Mouse (Mus musculus) cortical plate, adult 2 months (tissue): ENCODE results near the gene Cic. TPM values are rescaled to one million over a fixed set of nuclear protein-coding genes. Genes with fewer than 3 reads are reported as not detected.

Source experiments
- H3K27ac ChIP-seq: fragments of 200-500 bp; 2 replicates; pipeline ENCODE4 v1.5.1; 2012; ENCODE audit warnings: low read length, control low read depth, inconsistent platforms; ENCODE audit not compliant: insufficient read depth
- H3K4me1 ChIP-seq: fragments of 200-500 bp; 2 replicates; pipeline ENCODE4 v1.6.1; 2011; ENCODE audit warnings: low read length; ENCODE audit not compliant: control insufficient read depth, insufficient read depth
- H3K4me3 ChIP-seq: fragments of 200-500 bp; 2 replicates; pipeline ENCODE4 v1.5.1; 2011; ENCODE audit warnings: mild to moderate bottlenecking, low read length, control low read depth; ENCODE audit not compliant: insufficient read depth
- CTCF ChIP-seq: fragments of 200-500 bp; IDR thresholded peaks from 2 replicates; pipeline ENCODE4 v1.5.1; 2011; ENCODE audit warnings: mild to moderate bottlenecking, control low read depth, low read length; ENCODE audit not compliant: insufficient read depth; ENCODE audit errors: extremely low read depth
- POLR2A ChIP-seq: fragments of 200-500 bp; IDR thresholded peaks from 2 replicates; pipeline ENCODE4 v1.6.1; 2011; ENCODE audit warnings: mild to moderate bottlenecking, low read length, control low read depth; ENCODE audit not compliant: insufficient read depth; ENCODE audit errors: extremely low read depth
- polyA plus RNA-seq: library from polyadenylated mRNA; depleted of rRNA; stranded (reverse); fragments of >200 nt; gene quantifications from 2 replicates; pipeline ENCODE4 v1.2.3, GENCODE M21; 2012

Cic gene
- polyA plus RNA-seq, 1 experiment, result 89.6 TPM

DNA sequence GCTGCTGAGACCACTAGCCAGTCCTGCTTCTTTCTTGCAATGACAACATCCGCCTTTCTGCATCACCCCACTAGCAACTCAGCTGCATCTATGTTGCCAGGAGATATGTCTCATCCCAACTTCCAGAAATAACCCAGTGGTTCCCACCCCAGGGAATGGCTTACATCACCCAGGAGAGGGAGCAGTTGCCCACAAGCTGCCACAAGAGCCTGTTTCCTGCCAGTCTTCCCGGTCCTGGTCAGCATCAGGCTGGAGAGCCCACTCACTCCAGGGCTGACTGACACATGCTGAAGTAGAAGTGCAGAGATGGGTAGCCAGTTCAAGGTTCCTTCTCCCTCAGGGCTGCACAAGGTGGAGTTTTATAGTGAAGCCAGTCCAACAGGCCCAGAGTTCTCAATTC is 26.4 kb upstream of the Cic start:
- H3K4me3 ChIP-seq, result no peak overlapping the region
- peaks cover 6% of the 10 kb centered on the region; the same call in 1 of the 2 replicates for H3K4me1 ChIP-seq
- H3K27ac ChIP-seq, result peak overlapping the region; percentile 11; the same call in 1 of the 2 replicates
- TF ChIP-seq CTCF (peak; percentile 78), POLR2A (no peak)

DNA sequence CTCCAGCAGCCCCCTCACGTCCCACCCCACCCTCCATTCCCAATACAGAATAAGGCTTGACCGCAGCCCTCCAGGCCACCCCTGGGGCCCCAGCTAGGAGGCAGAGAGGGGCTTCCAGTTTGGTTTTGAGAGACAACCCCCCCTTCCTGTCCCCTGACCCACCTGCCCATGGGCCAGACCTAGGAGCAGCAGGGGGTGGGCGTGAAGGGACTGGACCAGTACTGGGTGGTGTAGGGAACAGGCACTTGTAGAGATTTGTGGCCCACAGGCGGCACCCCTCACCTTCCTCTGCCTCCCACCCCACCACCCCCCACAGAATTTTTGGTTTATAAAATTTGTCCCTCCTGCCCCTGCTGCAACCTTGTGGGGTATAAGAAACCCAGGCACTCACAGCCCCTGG is 24.1 kb upstream of the Cic start:
- no peak overlapping the region for H3K27ac ChIP-seq
- TF ChIP-seq POLR2A (no peak), CTCF (no peak)
- H3K4me1 ChIP-seq, result peaks cover 5% of the 10 kb centered on the region; the same call in 1 of the 2 replicates
- H3K4me3 ChIP-seq, result no peak overlapping the region

DNA sequence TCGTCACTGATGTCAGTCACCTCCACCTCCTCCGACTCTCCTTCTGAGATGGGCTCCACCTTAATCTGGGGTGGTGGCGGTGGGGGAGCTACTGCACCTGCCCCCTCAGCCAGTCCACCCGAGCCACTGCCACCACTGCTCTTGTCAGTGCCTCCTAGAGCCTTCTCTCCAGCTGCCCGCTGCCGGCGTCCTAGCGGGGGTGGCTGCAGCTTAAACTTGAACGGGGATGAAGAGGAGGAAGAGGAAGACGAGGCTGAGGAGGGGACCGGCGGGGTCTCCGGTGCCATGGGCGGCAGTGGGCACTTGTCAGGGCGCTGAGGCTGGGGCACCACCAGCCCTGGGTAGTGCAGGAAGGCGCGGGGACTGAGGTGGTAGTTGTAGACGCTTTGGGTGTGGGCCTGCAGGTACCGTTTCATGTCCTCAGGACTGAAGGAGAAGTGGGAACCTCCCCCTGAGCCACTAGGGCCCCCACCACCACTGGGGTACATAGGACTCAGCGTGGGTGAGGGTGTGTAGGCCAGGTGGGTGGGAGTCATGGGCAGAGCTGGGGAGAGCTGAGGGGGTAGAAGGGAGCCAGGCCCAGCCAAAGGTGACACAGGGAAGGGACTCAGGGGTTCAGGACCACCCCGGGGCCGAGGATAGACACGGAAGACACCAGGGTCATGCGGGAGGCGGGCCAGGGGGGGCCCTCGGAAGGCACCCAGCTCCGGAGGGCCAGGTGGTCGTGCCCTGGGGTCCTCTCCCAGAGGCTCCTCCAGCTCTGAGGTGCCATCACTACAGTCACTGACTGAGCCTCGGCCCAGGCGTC is 22.7 kb upstream of the Cic start:
- Histone ChIP-seq H3K4me3 (no peak overlapping the region), H3K27ac (peak overlapping the region; percentile 97), H3K4me1 (peaks cover 5% of the 10 kb centered on the region; the same call in 1 of the 2 replicates)
- no peak for TF ChIP-seq POLR2A
- no peak for TF ChIP-seq CTCF

DNA sequence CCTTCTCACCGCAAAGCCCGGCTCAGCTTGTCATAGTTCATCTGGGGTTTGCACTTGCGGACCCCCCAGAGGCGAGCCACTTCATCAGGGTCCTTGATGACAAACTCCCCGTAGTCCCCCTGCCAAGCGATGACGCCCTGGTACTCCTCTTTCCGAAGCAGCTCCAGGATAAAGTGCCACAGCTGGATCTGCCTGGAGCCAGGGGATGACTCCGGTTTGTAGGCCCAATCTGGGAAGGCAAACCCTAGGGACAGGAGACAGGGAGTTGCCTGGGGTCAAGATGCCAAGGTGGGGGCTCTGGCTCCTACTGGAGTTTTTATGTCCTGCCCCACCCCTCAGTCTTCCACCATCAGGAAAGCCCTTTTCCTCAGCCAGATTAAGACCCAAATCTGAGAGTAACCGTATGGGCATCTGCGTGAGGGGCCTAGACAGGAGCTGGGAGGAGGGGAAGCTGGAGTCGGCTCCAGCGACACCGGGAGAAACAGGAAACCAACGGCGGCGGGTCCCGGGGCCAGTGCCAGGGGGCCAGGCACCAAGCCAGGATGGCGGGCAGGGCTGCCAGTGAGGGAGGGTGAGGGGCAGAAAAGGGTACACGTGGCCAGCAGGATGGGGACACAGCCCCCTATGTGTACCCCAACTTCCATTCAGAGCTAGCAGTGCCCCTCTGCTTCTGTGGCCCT is 21.3 kb upstream of the Cic start:
- peak overlapping the region; percentile 94 for H3K4me3 ChIP-seq
- H3K27ac ChIP-seq, result peak overlapping the region; percentile 97
- H3K4me1 ChIP-seq, result peaks cover 5% of the 10 kb centered on the region; the same call in 1 of the 2 replicates
- TF ChIP-seq CTCF (no peak), POLR2A (no peak)

DNA sequence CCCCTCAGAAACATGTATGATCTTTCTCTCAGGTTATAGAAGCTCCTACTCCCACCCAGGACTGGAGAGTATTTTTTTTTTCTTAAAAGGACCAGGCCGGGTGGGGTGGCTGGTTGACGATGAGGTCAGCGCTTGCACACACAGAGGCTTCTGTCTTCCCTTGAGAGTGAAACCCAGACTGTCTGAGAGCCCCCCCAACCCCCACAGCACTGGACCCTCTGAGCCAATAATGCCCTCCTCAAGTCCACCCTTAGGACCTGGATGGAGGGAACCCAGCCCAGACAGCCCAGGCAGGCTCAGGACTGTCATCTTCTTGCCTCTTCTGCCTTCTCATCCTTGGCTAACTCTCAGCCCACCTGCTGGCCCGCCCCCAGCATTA is 20.8 kb upstream of the Cic start:
- Histone ChIP-seq H3K4me1 (peaks cover 8% of the 10 kb centered on the region; the same call in 1 of the 2 replicates), H3K4me3 (peak overlapping the region; percentile 94), H3K27ac (peak overlapping the region; percentile 97)
- no peak for TF ChIP-seq POLR2A
- TF ChIP-seq CTCF, result no peak

DNA sequence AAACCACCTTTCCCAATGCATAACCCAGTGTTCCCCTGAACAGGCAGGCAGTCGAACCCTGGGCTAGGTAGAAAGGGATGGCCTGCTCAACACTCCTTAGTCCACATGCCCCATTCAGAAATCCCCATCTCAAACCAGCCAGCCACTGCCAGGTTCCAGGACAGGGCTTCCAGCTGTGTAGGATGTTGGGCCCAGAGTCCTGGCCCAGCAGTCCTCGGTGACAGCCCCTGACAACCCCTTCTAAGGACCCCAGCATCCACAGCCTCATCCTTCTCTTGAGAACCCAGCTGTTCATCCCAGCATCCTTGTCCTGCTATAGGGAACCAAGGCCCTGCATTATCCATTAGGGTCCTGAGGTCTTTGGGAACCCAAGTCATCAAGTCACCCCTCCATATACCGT is 20.0 kb upstream of the Cic start:
- Histone ChIP-seq H3K4me1 (peaks cover 10% of the 10 kb centered on the region; the same call in 1 of the 2 replicates), H3K4me3 (peak overlapping the region; percentile 94), H3K27ac (peak overlapping the region; percentile 99)
- TF ChIP-seq POLR2A (no peak), CTCF (no peak)

DNA sequence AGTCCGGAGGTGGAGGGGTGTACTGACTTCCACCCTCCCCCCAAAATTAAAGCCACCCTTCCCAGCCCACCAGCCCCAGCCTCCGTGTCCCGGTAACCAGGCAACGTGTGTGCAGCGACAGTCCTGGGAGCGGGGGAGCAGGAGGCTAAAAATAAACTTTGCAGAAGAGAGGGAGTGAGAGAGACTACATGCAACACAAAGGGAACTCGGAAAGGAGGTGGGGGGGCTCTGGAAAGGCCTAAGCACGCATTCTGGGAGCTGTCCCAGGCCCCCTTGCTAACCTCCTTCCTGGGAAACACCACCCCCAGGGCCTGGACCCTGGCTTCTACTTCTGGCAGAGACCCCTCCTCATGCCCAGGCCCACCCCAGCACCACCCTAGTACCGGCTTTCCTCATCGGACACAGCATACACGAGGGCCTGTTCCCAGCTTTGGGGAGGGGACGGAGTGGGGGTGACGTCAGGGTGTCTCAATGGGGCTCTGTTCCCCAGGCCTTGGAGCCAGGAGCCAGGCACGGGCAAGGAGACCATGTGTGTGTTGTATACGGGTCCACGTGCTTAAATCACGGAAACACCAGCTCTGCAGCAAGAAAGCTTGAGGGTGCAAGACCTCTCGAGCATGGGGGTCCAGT is 19.4 kb upstream of the Cic start:
- Histone ChIP-seq H3K4me3 (peak overlapping the region; percentile 94), H3K27ac (peak overlapping the region; percentile 99), H3K4me1 (peaks cover 9% of the 10 kb centered on the region; the same call in 1 of the 2 replicates)
- peak; percentile 22; the same call in 1 of the 2 replicates for TF ChIP-seq POLR2A
- no peak for TF ChIP-seq CTCF

DNA sequence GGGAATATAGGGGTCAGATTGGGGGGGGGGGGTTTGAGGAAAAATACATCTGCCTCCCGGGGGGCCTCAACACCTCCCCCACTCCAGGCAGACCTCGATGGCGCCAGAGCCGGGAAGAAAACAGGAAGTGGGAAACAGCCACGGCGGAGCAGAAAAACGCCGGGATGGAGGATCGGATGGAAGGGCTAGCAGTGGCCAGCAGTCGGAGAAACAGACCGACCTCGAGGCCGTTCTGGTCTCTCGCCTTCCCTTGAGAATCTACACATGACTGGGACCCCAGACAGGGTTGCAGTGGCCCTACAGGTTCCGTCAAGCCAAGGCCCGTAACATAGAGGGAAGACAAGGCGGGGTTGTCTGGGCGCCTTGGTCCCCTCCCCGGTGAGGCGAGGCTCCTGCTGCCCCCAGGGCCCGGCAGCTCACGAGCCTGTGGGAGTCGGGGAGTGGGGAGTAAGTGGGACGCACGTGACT is 18.6 kb upstream of the Cic start:
- Histone ChIP-seq H3K4me1 (peaks cover 9% of the 10 kb centered on the region; the same call in 1 of the 2 replicates), H3K27ac (peak overlapping the region; percentile 99), H3K4me3 (peak overlapping the region; percentile 94)
- TF ChIP-seq CTCF (no peak), POLR2A (no peak)

DNA sequence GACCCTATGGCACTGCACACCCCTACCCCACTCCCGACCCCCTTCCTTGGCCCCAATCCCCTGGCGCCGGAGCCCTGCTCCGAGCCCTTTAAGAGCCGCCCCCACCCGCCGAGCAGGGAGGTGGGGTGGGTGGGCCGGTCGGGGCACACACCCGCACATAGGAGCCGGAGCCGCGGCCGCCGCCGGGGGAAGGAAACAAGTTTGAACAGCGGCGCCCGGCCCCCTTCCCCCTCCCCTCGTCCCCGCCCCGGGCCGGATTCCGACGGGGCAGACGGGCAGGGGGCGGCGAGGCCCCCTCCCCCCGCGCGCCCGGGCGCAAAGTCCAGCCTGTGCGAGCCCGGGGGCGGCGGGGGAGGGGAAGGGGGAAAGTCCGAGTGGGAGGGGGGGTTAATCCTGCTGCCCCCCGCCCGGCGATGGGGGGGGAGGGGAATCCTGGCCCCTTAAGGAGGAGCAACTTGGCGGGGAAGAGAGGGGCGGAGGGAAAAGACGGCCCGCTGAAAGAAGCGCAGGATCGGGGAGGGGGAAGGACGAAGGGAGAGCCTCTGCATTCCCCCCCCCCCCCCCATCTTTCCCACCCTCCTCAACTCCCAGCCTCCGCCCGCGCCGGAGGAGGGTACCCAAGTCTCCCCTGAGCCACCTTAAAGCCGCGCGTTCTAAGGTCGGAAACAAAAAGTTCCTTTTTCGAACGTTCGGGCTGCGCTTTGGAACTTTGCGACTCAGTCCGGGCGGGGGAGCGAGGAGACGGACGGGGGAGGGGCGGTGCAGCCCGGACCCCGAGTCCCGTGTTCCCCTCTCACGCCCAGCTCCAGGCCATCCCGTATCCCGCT is 18.0 kb upstream of the Cic start:
- Histone ChIP-seq H3K4me3 (peak overlapping the region; percentile 94), H3K4me1 (peaks cover 9% of the 10 kb centered on the region; the same call in 1 of the 2 replicates), H3K27ac (peak overlapping the region; percentile 99)
- TF ChIP-seq CTCF (no peak), POLR2A (no peak)
